Mouse (Mus musculus) CD8-positive naive resting alpha-beta T cell, adult 2 months (primary cell): ENCODE results near the gene Vwa3a.
A peak's percentile ranks its signal among the peaks of the same experiment; 100 is the strongest.

ENCODE experiments used
- DNase-seq, 2 experiments: peaks; one replicate each; pipeline ENCODE4 v3.0.0; 2022; ENCODE audit warnings: low read depth in 2 of 2, low spot score in 2 of 2

Vwa3a gene

DNA sequence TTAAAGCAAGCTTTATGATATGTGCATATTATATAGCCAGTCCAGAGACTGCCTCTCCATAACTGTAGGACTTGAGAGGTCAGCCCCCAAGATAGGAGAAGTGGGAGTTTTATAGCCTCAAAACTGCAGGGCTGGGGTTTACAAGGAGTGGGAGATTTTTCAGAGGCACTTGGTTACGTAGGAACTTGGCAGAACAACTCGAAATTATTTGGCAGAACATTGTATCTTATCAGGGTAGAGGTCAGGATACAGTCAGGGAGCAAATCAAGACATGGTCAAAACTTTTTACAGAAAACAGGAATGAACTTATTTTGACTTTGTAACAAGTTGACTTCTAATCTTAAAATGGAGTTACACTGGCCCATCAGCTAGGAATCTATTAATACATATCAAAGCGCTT, 6.9 kb downstream of the Vwa3a start:
- DNase-seq, result no peak

DNA sequence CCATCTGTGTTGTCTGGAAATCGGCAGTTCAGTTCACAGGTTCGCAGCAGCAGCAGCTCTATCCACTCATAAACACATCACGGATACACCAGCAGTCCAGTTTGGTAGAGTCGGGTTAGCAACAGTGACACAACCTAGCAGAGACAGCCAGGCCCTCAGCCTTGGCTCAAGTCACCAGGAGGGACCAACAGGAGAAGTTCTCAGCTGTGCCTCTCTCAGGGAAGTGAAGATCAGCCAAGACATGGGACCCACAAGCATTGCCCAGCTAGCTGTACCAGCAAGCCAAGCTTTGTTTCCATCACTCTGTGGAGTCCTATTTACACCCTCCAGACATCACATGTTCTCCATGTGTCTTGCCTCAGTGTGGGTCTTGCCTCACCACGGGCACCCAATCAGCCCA, 7.7 kb downstream of the Vwa3a start:
- no peak for DNase-seq

DNA sequence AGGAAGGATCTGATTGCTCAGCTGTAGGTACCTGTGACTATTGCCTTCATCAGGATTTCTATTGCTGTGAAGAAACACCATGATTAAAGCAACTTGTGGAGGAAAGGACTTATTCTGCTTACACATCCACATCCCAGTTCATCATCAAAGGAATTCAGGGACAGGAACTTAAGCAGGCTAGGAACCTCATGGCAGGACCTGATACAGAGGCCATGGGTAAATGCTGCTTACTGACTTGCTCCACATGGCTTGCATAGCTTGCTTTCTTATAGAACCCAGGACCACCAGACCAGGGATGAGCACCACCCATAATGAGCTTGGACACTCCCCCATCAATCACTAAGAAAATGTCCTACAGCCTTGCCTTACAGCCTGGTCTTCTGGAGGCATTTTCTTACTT, 9.4 kb downstream of the Vwa3a start:
- no peak for DNase-seq

DNA sequence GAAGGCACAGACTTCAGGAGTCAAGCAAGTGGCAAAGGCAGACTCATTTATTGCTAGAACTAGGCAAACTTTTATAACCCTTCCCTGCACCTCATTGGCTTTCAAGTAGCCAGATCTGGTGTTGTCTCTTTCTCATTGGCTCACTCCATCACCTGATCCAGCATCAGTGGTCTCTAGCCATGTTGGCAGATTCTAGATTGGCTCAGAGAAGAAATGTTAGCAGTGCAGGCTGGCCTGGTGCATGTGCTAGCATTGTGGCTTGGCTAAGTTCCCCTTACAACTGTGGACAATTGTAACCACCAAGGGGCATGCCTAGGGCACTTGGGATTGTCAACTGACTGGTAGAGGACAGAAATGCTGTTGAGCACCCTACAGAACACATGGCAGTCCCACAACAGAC, 12.2 kb downstream of the Vwa3a start:
- no peak for DNase-seq

DNA sequence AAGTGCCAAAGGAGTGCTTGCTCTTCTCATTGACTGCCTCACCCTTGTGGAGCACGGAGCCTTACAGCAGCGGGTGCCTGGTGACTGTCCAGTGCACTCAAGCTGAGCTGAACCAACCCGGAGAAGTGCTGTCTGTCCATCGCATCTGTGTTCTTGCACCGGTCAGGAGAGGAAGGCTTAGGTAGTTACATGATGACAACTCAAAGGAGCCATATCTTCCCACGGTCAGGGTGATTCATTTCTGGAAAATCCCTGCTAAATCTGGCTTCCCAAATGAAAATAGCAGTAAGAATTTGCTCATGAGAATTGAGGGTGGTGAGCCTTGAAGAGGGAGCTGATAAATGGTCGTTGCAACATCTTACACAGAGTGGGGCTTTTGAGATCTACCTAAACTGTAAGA, 12.8 kb downstream of the Vwa3a start:
- DNase-seq, result no peak

DNA sequence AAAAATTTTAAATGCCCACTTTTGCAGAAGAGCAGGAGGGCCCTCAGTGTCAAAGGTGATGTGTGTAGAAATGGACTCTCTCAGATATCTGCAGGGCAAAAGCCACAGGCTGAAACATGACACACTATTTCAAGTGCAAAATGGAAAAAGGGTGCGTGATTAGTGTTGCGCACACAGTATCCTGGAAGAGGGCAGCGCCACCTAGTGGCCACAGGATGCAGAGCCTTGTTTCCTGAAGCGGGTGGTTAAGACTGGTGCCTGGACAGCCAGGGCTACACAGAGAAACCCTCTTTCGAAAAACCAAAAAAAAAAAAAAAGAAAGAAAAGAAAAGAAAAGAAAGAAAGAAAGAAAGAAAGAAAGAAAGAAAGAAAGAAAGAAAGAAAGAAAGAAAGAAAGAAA, 15.6 kb downstream of the Vwa3a start:
- peak; percentile 70 to 72 for DNase-seq

DNA sequence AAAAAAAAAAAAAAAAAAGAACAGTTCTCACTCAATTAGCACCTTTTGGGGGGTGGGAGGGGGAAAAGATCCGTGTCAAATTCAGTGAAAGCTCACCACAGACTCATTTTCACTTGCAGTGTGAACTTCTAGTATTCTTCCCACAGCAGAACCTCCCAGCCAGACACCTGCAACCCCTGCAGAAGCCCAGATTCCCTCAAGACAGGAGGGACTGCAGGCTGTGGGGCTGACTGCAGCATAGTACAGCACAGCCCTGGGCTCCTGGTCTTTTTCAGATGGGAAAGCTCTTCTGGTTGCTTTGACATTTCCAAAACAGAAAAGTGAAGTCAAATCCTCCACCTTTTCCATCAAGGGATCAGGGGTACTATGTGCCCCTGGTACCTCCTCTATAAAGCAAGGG, 28.3 kb downstream of the Vwa3a start:
- DNase-seq, result no peak

DNA sequence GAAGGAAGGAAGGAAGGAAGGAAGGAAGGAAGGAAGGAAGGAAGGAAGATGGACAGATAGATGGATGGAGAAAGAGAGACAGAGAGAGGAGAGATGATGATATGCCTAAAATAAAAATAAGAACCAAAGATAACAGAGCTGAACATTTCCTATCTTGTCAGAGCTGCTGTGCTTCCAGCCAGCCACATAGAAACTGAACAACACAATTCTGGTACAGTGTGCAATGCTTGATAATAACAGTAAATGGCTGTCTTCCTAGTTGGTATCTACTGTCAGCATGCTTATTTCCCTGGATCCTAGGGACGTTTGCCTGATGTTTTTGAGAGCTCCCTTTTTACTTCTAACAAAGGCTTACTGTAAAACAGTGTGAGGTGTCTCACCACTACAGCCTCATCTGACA, 32.3 kb downstream of the Vwa3a start:
- no peak for DNase-seq

DNA sequence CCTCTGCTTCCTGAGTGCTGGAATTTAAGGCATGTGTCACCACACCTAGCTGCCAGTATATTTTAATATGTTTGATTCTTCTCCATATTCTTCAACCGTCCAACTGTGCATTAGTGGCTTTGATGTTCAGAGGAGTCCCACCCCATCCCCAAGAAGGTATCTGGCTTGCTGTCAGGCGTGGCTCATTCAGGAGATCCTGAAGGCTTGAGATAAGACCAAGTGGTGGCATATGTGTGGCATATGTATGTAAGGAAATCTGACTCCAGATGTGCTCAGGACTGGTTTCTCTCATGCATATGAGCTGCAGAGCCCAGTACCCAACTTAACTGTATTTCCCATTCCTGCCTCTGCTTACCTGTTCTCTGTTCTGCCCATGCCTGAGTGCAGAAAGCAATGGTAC, 38.9 kb downstream of the Vwa3a start:
- DNase-seq, result no peak

DNA sequence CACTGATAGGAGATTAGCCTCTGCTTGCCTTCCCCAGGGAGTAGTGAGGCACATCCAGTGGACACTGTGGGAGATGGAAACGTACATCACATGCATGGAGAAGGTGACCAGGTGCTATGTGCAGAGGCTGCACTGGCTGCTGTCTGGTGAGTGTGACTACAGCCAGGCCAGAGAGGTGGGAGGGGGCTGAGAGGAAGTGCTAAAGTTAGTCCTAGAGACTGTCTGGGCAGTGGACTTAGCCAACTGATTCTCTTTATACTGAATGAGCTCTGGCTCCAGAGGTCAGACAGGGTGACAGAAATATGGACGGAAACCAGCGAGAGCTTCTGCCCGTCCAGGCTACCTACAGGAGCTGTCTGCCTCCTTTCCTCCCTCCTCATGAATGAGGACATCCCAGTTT, 56.4 kb downstream of the Vwa3a start:
- DNase-seq, result no peak

DNA sequence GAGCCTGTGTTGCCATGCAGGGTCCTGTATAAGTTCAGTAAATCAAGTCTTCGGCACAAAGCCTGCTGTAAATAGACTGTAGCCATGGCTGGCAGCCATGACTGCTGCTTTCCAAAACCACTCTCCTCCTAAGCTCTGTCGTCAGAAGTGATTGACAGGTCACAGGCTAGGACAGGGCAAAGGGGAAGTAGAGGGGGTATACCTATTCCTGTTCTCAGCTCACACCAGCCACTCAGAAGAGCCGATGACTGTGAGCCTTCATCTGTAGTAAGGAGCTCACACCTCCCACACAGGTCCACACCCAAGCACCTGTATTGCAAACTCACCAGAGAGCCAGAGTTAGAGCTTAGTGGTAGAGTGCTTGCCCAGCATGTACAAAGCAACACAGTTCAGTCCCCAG, 57.3 kb downstream of the Vwa3a start:
- DNase-seq, result no peak

DNA sequence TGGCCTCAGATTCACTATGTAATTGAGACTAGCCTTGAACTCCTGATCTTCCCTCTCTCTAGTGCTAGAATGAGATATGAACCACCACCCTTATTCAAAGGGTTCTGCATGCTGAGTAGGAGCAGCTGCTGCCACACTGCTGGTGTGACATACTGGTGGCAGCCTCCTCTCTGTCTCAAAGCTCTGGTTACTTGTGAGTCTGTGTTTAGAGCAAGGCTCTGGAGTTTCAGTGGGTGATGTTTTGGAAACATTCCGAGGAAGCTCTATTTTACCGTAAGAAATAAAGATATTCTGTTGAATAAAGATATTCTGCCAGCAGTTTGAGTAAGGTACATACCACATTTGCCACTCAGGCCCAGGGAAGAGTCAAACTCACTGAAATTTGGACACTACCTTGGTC, 64.2 kb downstream of the Vwa3a start:
- DNase-seq, result no peak

DNA sequence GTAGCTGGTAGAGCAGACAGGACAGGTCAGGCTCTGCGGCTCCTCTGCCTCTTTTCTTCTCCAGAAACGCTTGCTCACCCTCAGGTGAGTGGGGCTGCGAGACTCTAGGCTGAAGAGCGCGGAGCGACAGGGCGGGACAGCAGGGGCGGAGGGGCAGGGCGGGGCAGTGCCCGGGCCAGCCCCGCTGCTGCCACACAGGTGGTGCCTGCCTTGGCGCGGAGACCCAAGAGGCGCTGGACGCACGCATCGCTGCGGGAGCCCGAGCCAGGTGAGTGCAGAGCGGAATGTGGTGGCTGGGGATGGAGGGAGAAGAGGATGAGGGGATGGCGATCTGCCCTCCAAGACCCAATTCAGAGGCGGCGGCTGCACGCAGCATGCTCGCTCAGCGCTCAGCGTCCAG, 70.6 kb downstream of the Vwa3a start:
- no peak for DNase-seq

DNA sequence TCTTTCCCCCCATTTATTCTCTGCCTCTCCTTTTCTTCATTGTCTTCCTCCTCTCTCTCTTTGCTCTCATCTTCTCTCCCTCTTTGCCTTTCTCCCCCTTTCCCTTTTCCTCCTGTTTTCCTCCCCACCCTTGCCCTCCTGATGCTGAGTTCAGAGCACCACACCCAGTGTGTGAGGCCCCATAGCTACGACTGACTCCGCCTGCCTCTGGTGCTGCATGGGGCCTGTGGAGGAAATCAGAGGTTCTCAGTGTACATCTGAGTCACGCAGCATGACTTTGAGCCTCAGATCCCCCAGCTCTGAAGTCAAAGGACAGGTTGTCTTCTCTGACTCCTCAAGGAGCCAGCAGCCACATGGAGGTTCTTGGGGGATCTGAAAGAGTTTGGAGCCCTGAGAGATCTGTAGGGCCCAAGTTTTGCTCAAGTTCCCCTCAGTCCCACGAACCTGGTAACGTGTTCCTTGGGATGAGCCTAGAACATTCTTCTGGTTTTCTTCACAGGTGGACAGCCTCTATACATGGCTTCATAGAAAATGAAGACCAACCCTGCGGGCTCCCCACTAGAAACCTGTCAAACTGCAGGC, 72.8 kb downstream of the Vwa3a start, which contains the start of gene Gm5737:
TSS of gene Gm5737 (plus strand) at position 532 of the 582 bp plus-strand sequence.
- DNase-seq, result no peak

DNA sequence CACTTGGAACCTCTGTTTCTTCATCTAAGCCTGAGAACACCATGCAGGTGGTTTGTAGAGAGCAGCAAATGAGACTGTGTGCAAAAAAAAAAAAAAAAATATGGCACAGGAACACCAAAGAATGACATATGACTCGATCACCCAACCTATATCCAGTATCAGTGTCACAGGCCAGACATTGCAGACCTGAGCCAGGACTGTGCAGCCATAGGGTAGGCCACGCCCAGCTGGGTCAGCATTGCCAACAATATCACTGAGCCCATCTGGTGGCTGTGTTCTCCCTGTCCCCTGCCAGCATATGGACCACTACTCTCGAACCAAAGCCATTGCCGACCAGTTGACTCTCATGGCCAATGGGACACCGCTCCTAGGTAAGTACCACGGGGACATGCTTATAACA, 78.4 kb downstream of the Vwa3a start:
- no peak for DNase-seq

DNA sequence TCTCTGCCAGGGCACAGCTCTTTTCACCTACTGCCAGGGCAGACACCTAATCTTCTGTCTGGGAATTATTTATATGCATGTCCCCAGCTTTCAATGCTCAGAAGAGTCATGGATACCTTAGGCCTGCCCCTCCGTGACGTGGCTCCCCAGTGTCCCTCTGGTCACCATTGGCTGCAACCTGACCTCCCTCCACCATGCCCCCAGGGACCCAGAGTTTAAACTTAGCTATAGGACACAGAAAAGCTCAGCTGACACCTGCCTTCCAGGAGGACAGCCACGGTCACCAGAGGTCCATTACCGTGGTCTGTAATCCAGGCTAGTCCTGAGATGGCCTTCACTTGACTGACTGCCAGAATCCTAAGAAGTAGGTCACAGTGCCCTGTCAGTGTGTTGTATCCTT, 80.3 kb downstream of the Vwa3a start:
- no peak for DNase-seq

DNA sequence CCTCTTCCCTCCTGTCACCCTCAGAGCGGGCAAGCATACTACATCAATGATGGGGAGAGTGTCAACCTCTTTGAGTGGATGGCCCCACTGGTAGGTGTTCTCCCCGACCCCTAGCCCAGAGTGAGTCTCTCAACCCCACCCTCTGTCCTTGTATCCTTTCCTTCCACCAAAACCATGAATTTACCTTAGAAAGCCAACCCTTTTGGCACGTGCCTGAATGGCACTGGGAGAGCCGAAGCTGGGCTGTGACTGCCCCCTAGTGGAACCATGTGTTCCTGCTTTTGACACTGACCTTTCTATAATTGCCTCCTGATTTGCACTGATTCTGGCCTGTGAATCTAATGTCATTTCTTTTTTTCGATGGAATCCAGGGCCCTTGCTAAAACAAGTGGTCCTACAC, 84.1 kb downstream of the Vwa3a start:
- DNase-seq, result peak; percentile 42 to 63

DNA sequence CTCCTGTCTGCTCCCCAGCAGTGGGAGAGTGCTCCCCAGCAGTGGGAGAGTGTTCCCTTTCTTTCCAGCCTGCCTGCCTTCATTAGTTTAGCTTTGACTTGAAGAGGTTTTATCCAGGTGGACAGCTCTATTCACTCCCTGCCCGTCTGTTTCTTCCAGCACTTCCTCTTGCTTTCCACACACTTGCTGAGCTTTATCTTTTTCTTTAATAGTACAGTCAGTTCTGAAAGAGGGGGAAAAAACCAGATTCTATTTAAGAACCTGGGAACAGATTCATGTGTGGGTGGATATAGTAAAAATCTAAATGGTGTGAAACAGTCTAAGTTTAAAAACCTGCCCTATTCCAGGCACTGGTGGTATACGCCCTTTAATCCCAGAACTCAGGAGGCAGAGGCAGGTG, 86.0 kb downstream of the Vwa3a start:
- DNase-seq, result no peak

DNA sequence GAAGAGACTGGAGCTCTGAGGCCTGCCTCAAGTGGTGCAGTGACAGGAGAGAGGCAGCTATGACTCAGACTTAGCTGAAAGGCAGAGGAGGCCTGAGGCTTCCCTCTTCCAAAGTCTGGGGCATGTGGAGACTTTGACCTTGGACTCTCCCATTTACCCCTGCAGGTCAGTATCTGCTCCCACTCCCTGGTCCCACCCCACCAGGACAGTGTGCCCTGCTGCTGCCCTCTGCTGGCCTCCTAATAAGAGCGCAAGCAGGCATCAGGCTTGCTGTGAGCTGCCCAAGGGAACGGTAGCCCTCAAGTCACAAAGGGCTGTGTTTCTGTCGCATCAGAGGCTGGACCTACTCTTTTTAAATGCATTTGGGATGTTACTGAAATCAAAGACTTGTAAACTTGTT, 87.3 kb downstream of the Vwa3a start:
- DNase-seq, result no peak

DNA sequence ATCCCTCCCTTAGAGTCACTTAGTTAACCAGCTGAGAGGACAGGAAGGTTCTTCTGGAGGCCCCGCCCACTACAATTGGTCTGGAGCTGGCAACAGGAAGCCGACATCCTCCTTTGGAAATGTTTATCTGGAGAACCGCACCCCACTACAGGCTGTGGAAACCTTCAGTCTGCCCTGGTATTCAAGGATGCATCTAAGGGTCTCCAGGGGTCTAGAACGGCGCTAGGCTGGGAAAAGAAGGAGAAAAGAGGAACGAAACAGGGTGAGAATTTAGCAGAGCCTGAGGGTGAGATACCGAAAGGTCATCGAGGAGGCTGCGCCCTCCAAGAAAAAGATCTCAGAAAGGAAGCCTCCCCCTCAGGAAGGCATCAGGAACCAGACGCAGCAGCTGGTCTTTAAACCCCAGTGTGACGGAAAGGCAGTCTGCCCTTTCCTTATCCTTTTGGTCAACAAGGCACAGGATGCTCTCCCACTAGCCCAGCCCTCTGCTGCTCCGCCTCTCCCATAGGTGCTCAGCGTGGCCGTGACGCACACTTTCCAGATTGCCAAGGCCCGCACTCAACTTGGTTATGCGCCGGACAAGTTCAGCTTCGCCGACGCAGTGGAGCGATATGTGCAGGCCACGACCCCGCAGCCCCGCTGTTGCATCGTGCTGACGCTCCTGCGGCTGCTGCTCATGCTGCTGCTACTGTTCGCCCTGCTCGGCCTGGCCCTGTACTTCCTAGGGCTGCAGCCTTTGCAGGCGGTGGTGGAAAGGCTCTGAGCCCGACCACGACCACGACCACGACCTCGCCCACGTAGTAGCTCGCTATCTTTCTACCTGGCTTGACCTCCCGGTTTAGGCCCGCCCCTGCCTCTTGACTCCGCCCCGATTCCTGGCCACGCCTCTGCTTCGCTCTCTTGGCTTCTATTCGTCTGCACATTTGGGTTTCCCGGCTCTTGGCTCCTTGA, 91.6 kb downstream of the Vwa3a start:
- peak; percentile 14 to 35 for DNase-seq

DNA sequence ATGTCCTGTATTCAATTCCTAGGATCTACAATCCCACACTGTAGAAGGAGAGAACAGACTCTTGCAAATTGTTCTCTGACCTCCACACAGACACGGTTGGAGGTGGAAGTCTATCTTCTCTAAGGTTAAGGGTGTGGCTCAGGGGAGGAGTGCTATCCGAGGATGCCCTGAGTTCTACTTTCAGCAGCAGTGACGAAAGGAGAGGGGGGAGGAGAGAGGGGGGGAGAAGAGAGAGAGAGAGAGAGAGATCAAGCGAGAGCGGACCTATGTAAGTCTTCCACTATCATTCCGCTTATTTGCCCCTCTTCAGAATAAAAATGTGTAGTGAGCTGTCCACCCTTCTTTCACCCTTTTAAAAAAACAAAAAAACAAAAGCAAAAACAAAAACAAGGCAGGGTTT, 95.3 kb downstream of the Vwa3a start:
- no peak for DNase-seq

DNA sequence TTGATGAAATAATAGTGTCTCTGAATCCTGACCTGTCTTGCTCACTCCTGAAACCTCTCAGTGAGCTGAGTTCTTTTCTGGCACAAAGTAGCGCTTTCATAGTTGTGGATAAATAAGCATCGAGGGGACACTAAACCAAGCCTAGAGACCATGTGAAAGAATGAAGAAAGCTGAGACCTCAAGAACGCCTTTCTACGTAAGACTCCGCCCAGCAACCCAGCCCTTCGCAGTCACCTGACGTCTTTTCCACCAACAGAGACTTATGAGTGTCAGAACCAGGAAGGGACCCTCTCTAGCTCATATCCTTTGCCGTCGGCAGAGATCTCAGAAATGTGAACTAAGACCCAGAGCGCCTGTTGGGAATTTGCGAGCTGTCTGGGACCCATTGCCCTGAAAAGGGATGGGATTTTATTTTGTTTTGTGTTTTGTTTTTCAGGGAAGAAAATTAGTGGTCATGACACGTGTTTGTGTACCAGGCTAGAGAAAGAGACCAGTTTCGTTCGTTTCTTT, 95.8 kb downstream of the Vwa3a start:
- peak; percentile 67 to 72 for DNase-seq
